Mouse (Mus musculus) liver (tissue): ENCODE measurements at regions not wholly inside any gene's neighbourhood (a gene's known extent, or its start where the extent isn't known, plus 50 kb on each side); places are given as distances from the start of the nearest gene placed in this dataset.

Experiments used
- DNase-seq: peaks from one replicate; pipeline ENCODE4 v3.0.0-alpha.2; 2020; ENCODE audit warnings: mixed read lengths

- DNase-seq: no peak
These were observed 654.8 kb upstream of the Mef2c start for GRCm38 (mm10) chr13:82849037-82849436.

GRCm38 (mm10) chr13:82869869-82870268 lies 634.0 kb upstream of the Mef2c start:
- DNase-seq: no peak

- no peak for DNase-seq
These were observed 629.7 kb upstream of the Mef2c start for GRCm38 (mm10) chr13:82874091-82874490.

- no peak for DNase-seq
These were observed 620.5 kb upstream of the Mef2c start for GRCm38 (mm10) chr13:82883368-82883767.

GRCm38 (mm10) chr13:82888755-82889154 lies 615.1 kb upstream of the Mef2c start:
- DNase-seq: no peak

- DNase-seq: no peak
These were observed 611.1 kb upstream of the Mef2c start for GRCm38 (mm10) chr13:82892731-82893130.

GRCm38 (mm10) chr13:82899686-82900085 lies 604.1 kb upstream of the Mef2c start:
- no peak for DNase-seq

GRCm38 (mm10) chr13:82902160-82902559 lies 601.7 kb upstream of the Mef2c start:
- DNase-seq: no peak

GRCm38 (mm10) chr13:82903637-82904036 lies 600.2 kb upstream of the Mef2c start:
- no peak for DNase-seq

- DNase-seq: no peak
These were observed 596.1 kb upstream of the Mef2c start for GRCm38 (mm10) chr13:82907689-82908088.

GRCm38 (mm10) chr13:82909151-82909550 lies 594.7 kb upstream of the Mef2c start:
- no peak for DNase-seq

GRCm38 (mm10) chr13:82912859-82913258 lies 591.0 kb upstream of the Mef2c start:
- DNase-seq: no peak

GRCm38 (mm10) chr13:82915194-82915593 lies 588.6 kb upstream of the Mef2c start:
- DNase-seq: no peak

GRCm38 (mm10) chr13:82930010-82930409 lies 573.8 kb upstream of the Mef2c start:
- DNase-seq: no peak

GRCm38 (mm10) chr13:82937856-82938255 lies 566.0 kb upstream of the Mef2c start:
- no peak for DNase-seq

- no peak for DNase-seq
These were observed 561.0 kb upstream of the Mef2c start for GRCm38 (mm10) chr13:82942691-82943341.

GRCm38 (mm10) chr13:82946931-82947330 lies 556.9 kb upstream of the Mef2c start:
- no peak for DNase-seq

- DNase-seq: no peak
These were observed 554.3 kb upstream of the Mef2c start for GRCm38 (mm10) chr13:82949541-82949940.

- no peak for DNase-seq
These were observed 541.5 kb upstream of the Mef2c start for GRCm38 (mm10) chr13:82962333-82962732.

GRCm38 (mm10) chr13:82971722-82972121 lies 532.1 kb upstream of the Mef2c start:
- DNase-seq: no peak

GRCm38 (mm10) chr13:82974210-82974811 lies 529.5 kb upstream of the Mef2c start:
- DNase-seq: no peak

GRCm38 (mm10) chr13:83001118-83001517 lies 502.7 kb upstream of the Mef2c start:
- no peak for DNase-seq

- DNase-seq: no peak
These were observed 487.1 kb upstream of the Mef2c start for GRCm38 (mm10) chr13:83016686-83017085.

- no peak for DNase-seq
These were observed 483.0 kb upstream of the Mef2c start for GRCm38 (mm10) chr13:83020829-83021228.

- no peak for DNase-seq
These were observed 479.9 kb upstream of the Mef2c start for GRCm38 (mm10) chr13:83023972-83024371.
